Mouse (Mus musculus) urinary bladder, postnatal 25 days (tissue): ENCODE measurements around the gene Cyct.
A peak's percentile ranks its signal among the peaks of the same experiment; 100 is the strongest.

ENCODE experiments used
- DNase-seq: peaks from one replicate; pipeline ENCODE4 v3.0.0; 2022; ENCODE audit warnings: low spot score

Cyct gene

GRCm38 (mm10) chr2:76360226-76360625 lies at the start of gene Cyct:
TSS of gene Cyct (minus strand) at chr2:76360450.
- no peak for DNase-seq

DNA sequence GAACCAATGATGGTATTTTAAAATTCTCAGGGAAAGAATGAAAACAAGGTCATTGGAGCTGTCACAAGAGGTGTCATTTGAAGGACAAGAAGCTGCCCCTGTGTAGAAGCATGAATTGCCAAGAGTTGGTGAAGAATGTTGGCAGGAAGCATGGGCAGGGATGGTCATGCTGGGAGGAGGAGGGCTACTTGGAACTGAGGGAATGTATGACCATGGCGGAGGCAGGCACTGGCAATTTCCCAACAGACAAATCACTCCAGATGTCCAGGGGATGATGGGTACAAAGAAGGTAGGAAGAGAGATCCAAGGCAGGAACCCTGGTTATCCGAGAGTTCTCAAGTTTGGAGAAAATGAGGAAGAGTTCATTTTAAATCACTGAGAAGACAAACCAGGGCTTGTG lies 49.7 kb upstream of the Cyct start:
- DNase-seq: no peak

DNA sequence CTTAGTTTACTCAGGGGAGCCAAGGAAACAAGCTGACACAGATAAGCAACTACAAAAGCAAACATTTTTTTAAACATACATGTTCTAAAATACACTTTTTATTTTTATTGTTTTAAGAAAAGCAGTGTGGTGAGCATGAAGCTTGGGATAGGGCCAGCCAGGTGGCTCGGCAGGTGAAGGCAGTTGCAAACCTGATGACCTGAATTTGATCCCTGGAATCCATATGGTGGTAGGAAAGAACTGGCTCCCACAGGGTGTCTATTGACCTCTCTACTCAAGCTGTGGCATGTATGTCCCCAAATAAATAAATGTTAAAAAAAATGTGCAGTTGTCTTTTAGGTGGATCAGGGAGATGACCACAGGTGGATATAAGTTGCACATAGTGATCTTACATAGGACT lies 49.3 kb upstream of the Cyct start:
- no peak for DNase-seq

- DNase-seq: peak; percentile 43
These were observed 46.7 kb upstream of the Cyct start for GRCm38 (mm10) chr2:76406937-76407441.

- DNase-seq: peak; percentile 67
These were observed 46.1 kb upstream of the Cyct start, which contains the start of gene Osbpl6 for GRCm38 (mm10) chr2:76406151-76406936. TSS of gene Osbpl6 (plus strand) at chr2:76406508.

- DNase-seq: peak; percentile 6
These were observed 45.4 kb upstream of the Cyct start for GRCm38 (mm10) chr2:76405596-76406150.

- no peak for DNase-seq
These were observed 39.9 kb upstream of the Cyct start for GRCm38 (mm10) chr2:76400178-76400577.

- no peak for DNase-seq
These were observed 26.3 kb upstream of the Cyct start for GRCm38 (mm10) chr2:76386531-76386930.

DNA sequence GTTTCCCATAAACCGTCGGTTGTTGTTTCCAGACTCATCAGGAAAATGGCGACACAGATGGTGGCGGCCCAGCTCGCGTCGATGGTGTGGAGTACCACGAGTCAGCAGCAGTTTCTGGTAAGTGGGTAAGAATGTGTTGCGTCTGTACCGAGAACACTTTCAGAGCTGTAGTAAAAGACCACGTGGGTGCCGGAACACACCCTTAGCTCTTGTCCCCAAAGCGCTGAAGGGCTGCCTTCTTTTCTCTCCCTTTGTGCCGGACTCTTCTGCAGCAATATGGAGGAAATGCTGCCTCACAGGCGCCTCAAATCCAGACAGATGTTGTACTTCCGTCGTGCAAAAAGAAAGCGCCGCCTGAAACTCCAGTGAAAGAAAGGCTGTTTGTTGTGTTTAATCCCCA lies 18.4 kb upstream of the Cyct start:
- DNase-seq: no peak

GRCm38 (mm10) chr2:76374544-76375206 lies 14.4 kb upstream of the Cyct start:
- no peak for DNase-seq

GRCm38 (mm10) chr2:76372244-76372643 lies 12.0 kb upstream of the Cyct start:
- no peak for DNase-seq

DNA sequence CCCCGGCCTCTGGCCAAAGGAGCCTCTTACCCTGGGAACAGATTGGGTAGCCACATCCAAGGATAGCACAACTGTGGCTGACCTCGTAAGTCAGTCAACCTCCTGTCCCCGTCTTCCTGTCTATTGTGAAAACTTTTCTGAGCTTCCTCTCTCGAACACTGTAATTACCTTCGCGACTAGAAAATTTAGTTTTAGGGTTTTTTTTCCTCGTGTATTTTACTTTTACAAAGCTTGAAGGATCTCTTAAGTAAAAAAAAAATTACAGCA lies 10.3 kb upstream of the Cyct start:
- DNase-seq: no peak

DNA sequence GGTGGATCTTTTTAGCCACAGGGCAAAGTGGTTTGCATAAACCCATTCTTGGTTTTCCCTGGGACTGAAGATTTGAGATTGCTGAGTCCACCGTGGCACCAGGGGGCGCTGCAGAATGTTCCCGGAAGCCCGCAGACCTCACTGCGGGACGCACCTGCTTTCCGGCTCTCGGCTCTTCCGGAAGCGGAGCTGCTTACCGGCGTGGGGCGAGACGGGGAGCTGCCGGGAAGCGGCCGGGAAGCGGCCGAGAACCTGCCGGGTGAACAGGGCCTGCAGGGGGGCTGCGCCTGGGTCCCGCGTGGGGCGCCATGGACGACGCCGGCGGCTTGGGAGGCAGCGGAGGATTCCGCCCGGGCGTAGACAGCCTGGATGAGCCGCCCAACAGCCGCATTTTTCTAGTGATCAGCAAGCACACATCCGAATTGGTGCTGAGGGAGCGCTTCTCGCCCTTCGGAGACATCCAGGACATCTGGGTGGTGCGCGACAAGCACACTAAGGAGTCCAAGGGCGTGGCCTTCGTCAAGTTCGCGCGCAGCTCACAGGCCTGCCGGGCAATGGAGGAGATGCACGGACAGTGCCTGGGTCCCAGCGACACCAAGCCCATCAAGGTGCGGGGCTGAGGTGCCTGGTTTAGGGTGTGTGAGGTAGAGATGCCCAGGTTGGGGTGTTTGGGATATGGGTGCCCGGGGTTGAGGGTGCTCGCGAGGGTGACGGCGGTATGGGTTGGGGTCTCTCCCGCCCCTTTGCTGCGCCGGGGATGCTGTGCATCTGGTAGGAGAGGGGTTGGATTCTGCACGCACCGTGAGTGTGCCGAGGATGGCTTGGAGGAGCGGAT lies 9.8 kb upstream of the Cyct start, which contains the start of gene Rbm45:
Gene Rbm45, plus strand, starts transcription at position 164 of the 835 bp plus-strand sequence.
- DNase-seq: peak; percentile 92

GRCm38 (mm10) chr2:76368861-76369660 lies 8.8 kb upstream of the Cyct start:
- no peak for DNase-seq

- DNase-seq: peak; percentile 83
These were observed 7.1 kb upstream of the Cyct start for GRCm38 (mm10) chr2:76367188-76367922.

- no peak for DNase-seq
These were observed 5.6 kb upstream of the Cyct start for GRCm38 (mm10) chr2:76365811-76366210.

GRCm38 (mm10) chr2:76362111-76362510 lies 1.9 kb upstream of the Cyct start:
- DNase-seq: no peak

DNA sequence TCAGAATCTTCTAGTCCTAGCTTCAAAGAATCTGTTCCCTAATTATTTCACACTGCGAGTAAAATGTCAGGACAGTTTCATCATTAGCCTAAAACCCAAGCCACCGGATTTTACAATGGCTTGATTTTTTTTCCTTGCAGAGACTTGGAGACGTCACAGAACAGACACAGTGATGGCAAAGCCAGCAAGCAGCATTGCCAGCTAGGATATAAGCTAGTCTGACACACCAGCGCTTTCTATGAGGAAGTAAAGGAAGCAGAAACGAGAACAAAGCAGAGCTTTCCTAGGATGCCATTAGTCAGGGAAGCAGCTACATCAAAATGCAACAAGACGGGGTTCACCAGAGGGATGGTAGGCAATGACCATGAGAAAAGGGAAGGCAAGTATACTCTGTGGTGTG lies 12.4 kb downstream of the Cyct start:
- DNase-seq: no peak

GRCm38 (mm10) chr2:76342146-76342545 lies 18.1 kb downstream of the Cyct start:
- DNase-seq: no peak
